Mouse (Mus musculus): Measurements from ENCODE around the gene Slc22a12.

GRCm38 (mm10) chr19:6545481-6545880 is 2.6 kb upstream of the Slc22a12 start:
- no peak for TF ChIP-seq POLR2A (IDR thresholded peaks at IDR 0.05; ENCODE audit: low read depth, low read length)
- TF ChIP-seq CTCF (IDR thresholded peaks at IDR 0.05; ENCODE audit: borderline replicate concordance, insufficient read depth, low read length), result no peak

Data from embryonic fibroblast, embryonic 13.5 days (primary cell).